Mouse (Mus musculus) kidney, adult 8-10 months (tissue): ENCODE data around the gene Pde8b.

Experiments used
- DNase-seq, 2 experiments: peaks; one replicate each; pipeline ENCODE4 v3.0.0; 2022

Gene Pde8b

GRCm38 (mm10) chr13:95135326-95136150 lies 114.6 kb downstream of the Pde8b start:
- DNase-seq, result peak in 1 of 2 experiments; percentile 10

DNA sequence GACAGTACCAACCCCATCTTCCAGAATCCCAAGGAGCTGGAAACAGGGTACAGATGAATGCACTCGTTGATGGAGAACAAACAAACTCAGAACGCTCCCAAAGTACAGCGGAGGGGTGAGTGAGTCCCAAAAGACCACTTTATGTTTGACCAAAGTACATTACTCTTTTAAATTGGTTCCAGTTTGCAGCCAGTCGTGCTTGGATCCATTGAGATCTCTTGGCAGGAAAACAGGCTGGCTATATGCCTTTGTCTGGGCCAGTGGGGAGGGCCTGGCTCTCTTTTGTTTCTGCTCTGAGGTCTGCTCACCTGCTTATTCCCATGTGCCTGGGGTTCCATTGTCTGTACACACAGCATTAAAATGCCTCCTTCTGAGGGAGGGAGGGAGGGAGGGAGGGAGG lies 118.3 kb downstream of the Pde8b start:
- DNase-seq, result no peak

- peak in 1 of 2 experiments; percentile 14 for DNase-seq
These were observed 119.1 kb downstream of the Pde8b start for GRCm38 (mm10) chr13:95131041-95131440.

GRCm38 (mm10) chr13:95127288-95127687 lies 122.8 kb downstream of the Pde8b start:
- no peak for DNase-seq

DNA sequence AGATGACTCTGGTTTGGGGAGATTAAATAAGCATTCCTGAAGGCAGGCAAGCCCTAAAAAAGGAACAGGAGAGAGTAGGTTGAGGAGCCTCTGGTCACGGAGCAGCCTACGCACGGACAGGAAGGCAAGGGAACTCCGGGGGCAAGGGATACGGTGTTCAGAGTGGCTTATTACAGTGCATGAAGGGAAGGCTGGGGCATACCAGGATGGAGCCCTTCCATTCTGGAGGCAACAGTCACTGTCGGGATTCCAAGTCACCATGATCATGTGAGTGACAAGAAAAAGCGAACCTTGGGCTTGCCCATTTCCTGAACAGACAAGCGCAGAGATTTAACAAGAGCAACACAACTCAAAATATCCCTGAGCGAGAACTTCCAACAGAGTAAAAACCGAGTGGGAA lies 123.3 kb downstream of the Pde8b start:
- no peak for DNase-seq

GRCm38 (mm10) chr13:95125546-95126215 lies 124.5 kb downstream of the Pde8b start:
- no peak for DNase-seq

- peak in 1 of 2 experiments; percentile 7 for DNase-seq
These were observed 129.6 kb downstream of the Pde8b start for GRCm38 (mm10) chr13:95120570-95120969.

DNA sequence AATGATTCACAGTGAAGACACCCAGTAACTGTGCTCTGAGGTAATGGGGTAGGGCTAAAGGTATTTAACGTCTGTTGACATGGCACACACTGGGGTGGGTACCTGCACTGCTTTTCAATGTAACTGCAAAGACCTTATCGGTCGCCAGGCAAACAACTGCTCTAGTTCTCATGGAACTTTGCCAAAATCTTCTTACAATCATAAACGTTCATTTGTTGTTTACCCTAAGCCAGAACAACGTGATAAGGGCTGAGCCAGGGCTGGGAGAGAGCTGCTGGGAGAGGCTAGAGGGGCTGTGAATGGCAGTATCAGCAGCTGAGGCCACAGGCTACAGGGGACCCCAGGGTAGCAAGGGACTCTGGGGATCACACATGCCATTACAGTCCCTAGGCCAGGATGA lies 136.4 kb downstream of the Pde8b start:
- DNase-seq, result no peak

DNA sequence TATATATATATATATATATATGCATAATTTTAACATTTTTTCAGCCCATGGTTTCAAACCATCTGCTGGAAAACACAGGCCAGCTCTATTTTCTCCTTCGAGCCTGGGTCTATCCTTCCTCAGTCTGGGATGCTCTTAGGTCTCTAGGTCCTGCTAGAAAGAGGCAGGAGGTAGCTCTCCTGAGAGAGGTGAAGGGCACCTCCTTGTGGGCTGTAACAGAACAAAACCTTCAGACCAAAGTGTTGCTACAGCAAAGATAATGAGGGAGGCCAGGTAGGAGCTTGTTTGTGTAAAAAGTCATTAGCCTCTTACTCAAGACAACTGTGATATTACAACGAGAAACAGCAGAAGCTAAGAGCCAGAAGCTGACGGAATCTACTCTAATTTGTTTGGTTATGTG lies 140.6 kb downstream of the Pde8b start:
- DNase-seq, result no peak

DNA sequence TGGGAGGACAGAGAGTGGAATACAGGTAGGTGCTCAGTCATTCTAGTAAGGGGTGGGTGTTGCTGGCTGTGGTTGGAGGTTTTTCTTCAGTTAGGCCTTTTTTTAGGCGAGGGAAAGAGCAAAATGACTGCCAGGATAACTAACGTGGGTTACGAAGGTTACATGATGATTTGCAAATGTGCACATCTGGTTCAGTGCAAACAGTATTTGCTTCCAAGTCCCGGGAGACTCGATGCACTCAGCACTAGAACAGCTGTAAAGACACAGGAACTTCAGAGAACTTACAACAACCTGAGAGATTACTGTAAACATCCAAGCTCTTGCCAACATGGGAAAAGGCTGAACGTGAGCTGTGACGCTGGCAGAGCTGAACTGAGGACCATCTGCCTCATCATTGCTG lies 142.1 kb downstream of the Pde8b start:
- DNase-seq, result no peak

DNA sequence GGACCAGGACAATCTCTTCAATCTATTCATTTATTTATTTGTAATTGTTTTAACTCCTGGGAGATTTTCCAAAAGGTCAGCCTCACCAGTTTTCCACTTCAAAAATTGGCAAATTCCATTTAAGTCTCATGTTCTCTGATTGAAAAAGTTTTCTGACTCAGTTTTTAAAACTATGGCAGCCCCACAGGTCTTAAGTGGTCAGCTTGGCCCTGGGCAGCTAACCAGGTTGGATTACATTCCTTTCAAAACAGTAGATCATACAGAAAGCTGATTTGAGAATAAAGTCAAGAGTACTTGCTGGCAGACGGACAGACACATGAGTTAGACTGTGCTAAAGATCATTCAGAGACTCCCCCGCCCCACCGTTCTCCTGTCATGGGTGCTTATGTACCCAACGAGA lies 145.3 kb downstream of the Pde8b start:
- DNase-seq, result no peak

DNA sequence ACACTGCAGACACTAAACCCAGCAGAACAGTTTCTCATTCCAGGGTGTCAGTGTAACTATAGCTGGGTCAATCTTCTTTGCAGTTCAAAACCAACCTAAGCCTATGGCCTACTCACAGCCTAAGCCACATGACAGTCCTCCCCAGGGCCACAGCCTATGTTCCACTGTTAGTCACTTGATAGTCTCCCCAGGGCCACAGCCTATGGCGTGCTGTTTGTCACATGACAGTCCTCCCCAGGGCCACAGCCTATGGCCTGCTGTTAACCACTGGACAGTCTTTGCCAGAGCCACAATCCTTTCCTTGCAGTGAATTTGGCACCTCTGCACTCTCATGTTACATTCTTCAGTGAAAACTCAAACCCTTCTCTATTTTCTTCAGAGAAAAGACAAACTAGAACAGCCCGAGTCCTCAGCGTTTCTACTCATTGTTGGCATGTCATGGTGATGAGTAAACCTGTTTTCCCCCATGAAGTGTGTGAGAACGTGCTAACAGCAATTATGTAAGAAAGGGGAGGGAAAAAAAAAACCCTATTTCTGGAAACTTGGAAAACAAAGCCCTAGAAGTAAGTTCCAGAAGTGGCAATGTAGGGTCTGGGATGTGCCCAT lies 147.0 kb downstream of the Pde8b start:
- DNase-seq, result no peak

DNA sequence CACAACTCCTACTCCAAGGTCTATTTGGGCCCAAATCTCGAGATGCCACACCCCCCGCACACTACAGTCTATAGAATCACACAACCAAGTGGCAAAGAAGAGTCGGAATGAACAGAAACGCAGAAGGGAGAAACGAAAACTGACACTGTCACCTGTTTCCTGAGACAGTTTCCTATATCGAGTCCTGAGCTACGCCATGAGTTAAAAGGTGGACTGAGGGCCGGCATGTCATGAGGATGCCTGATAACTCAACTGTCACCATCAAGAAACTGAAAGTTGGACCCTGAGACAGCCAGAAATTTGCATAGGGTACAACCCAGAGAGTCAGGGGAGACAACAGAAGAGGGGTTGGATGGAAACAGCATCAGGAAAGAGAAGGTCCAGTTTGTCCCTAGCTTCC lies 148.8 kb downstream of the Pde8b start:
- no peak for DNase-seq

DNA sequence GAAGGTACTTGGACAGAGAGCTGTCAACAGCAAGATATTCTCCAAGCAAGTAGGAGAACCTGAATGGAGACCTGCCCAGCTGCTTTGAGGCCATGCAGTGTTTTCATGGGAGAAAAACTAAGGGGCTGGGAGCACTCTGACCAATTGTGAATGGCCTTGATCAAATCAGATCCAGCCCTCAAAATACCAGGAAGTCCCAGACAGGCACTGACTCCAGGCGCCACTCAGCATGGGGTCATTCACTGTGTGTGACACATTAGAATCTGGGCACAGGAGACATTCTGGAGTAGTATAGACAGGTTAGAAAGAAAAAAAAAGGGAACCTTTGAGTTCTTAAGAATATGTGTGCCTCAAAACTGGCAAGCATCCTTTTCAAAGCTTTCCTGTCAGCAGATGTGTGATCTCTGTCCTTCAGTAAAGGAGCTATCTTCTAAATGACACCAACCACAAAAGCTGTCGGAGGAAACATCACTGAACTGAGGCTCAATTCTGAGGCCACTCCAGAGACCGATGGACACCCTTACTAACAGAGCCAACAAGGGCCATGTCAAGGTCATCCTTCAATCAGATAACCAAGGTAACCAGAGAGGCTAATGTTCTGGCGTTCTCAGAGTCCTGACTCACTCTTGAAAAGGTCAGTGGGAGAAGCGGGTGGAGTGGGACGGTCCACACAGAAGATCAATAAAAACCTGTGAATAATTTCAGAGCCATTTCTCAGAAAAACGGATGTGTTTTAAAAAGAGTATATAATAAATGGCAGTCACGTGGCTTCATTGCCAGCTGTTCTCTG lies 151.0 kb downstream of the Pde8b start:
- no peak for DNase-seq

DNA sequence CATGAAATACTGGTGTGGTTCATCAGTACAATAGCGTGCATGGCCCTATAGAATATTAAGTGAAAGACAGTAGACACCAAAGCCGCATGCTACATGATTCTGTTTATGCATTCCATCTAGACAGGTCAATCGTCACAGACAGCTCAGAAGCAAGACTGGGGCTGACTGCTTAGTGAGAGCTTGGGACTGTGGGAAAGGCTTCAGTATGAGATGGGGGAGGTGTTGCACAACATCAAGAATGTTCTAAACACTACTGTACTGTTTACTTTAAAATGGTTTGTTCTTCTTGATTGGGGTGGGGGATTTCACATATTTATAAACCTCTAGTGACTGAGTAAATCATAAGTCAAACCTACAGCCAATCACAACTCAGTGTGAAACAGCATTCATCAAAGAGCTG lies 153.5 kb downstream of the Pde8b start:
- no peak for DNase-seq

DNA sequence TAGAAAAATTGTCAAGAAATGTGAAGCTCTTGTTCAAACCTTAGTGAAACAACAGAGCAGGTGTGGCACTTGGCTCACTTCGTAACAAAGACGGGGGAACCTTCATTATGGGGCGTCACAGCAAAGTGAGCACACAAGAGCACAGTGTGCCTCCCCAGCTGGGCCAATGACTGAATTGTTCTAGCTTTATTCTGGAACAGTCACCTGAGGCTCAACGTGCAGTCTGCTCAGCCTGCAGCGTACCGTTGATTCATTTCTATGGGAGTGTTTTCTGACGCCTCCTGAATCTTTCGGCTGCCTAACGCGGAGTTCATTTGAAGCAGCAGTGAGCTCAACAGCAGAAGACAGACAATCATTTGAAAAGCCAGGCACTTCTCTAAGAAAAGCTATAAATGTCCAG lies 154.3 kb downstream of the Pde8b start:
- DNase-seq, result no peak

- no peak for DNase-seq
These were observed 158.3 kb downstream of the Pde8b start for GRCm38 (mm10) chr13:95091546-95092445.

- no peak for DNase-seq
These were observed 162.8 kb downstream of the Pde8b start for GRCm38 (mm10) chr13:95087358-95087787.

DNA sequence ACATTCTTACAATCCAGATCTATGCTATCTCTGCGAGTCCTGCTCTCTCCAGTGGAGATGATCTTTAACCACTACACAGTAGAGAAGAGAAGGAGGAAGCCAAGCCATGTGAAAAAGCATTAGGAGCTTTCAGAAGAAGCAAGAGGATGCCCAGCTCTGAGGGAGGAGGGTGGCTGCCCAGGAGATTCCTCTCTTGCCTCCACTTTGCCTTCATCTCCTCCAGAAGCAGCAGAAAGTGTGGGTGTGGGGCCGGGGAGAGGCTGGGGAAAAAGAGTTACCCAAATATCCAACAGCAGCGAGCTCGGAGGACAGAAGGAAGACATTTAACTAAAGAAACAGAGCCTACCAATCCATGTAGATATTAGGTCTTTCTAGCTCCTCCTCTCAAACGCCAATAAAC lies 164.1 kb downstream of the Pde8b start:
- DNase-seq, result no peak

GRCm38 (mm10) chr13:95082611-95083010 lies 167.5 kb downstream of the Pde8b start:
- no peak for DNase-seq

- no peak for DNase-seq
These were observed 169.1 kb downstream of the Pde8b start for GRCm38 (mm10) chr13:95081082-95081481.

- DNase-seq, result no peak
These were observed 171.6 kb downstream of the Pde8b start for GRCm38 (mm10) chr13:95078492-95078891.
